Mouse (Mus musculus) gonadal fat pad, adult 2 months (tissue): ENCODE results near the gene Ttc6. TPM values are rescaled to one million over a fixed set of nuclear protein-coding genes. Genes with fewer than 3 reads are reported as not detected.

Experiments
- DNase-seq: peaks from one replicate; pipeline ENCODE4 v3.0.0-alpha.2; 2012; ENCODE audit warnings: low read depth
- polyA plus RNA-seq: library from polyadenylated mRNA; depleted of rRNA; stranded (reverse); fragments of >200 nt; gene quantifications from 2 replicates; pipeline ENCODE4 v1.2.3, GENCODE M21; 2012; rRNA removed

Ttc6 gene
- polyA plus RNA-seq: 0.04 and 0.23 TPM in 2 replicates

DNA sequence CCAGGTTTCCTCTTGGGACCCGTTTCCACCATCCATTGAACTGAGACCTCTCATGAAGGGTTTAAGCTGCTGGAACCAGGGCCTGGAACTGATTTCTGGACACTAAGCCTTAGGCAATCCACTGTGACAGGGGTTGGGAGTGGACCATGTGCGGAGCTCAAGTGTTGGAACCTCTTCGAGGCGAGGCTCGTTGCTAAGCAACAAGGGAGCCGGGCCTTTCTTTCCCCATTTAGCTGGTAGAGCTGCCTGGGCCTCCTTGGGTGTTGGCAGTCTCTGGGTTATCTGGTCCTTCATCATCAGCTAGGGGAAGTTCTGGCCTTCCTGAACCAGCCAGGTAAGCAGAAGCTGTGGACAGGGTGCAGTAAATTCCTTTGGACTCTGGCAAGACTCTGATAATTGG is at the start of gene Ttc6:
Gene Ttc6 (plus strand): TSS at position 205 of the 400 bp plus-strand sequence.
- DNase-seq: no peak

DNA sequence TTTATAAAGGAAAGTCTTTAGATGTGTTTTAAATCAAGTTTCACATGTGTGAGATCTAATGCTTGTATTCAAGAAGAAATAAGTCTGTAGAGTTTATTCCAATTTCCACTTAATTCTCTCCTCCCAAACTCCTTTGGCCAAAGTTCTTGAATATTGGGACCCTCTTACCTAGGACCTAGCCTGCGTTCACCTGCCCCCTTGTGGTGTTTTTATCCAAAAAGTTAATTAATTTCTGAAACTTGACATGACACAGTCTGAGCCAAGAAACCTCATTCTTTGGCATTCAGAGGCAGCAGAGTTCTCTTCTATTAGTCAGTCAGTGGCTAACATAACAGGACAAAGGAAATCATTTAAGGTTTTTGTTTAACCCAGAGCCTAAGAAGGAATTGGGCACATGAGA is 49.4 kb upstream of the Ttc6 start:
- DNase-seq: no peak

DNA sequence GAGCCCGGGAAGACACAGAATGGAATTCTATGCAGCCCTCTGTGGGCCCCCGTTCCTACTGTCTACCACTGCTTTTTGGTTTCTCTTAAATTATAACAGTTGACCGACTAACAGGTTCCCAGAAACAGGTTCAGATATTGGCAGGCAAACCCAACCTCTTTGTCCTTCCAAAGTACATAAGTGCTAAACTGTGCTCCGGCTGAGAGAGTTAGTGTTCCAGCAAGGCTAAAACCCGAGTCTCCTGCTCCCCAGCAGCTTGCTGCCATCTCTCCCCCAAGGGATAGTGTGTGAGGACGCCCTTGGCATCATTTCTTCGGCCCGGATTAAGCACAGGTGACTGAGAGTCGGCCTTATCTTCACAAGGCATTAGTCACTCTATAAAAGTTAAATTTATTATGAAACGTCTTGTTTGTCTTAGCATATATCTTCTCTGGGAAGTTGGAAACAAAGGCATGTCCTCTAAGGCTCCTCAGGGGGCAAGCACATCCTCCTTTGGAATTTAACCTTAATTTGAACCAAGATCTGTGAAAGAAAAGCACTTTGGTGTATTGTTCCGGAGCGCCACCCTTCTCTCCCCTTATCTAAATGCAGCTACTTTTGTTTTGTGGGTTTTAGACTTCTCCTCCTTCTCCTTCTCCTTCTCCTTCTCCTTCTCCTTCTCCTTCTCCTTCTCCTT is 48.1 kb upstream of the Ttc6 start:
- DNase-seq: no peak

DNA sequence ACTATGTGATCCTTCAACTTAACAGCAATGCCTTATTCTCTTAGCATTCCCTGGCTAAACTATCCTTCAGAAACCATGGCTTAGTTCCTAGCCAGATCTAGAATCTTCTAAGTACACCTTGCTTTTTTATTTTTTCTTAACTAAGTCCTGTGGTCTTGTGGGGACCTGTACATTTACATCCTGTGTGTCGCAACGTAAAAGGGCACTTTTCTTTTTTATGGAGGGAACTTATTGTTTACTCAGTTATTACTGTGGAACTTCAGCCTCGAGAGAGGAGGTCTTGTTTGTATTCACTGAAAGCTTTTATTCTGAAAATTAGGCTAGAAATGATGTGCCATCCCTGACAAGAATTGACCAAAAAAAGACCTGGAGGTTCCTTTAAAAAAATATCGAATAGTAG is 35.6 kb upstream of the Ttc6 start:
- no peak for DNase-seq

DNA sequence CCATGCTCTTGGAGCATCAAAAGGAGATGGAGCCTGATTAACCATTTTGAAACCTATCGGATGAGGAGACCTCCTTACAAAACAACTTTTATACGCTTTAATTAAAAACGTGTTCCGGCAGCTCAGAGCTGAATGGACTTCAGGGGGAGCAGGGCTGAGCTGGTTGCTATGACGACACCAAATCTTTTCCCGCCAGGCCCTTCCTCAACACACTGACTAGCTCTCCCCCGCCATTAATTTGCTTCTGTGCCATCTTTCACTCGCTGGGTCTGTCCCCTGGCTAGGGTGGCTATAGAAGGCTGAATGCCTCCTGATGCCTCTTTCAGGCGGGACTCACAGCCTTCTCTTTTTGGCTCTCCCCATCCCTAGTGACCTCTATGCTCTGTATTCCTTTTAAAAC is 33.4 kb upstream of the Ttc6 start:
- DNase-seq: no peak

DNA sequence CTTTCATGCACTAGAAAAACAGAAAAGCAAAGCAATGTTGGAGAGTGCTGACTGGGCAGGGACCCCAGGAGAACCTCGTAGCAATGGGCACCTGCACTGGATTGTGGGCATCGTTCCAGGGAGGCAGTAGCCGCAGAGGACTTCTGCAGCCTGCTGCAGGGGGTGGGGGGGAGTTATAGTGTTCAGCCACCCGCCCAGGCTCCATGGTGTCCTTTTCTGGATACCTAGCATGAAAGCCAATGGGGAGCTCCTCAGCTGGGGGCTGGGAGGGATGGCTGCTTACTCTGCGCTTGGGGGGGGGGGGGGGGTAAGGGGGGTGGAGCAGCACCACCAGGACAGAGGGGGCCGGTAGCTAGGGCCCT is 29.4 kb upstream of the Ttc6 start:
- DNase-seq: no peak

DNA sequence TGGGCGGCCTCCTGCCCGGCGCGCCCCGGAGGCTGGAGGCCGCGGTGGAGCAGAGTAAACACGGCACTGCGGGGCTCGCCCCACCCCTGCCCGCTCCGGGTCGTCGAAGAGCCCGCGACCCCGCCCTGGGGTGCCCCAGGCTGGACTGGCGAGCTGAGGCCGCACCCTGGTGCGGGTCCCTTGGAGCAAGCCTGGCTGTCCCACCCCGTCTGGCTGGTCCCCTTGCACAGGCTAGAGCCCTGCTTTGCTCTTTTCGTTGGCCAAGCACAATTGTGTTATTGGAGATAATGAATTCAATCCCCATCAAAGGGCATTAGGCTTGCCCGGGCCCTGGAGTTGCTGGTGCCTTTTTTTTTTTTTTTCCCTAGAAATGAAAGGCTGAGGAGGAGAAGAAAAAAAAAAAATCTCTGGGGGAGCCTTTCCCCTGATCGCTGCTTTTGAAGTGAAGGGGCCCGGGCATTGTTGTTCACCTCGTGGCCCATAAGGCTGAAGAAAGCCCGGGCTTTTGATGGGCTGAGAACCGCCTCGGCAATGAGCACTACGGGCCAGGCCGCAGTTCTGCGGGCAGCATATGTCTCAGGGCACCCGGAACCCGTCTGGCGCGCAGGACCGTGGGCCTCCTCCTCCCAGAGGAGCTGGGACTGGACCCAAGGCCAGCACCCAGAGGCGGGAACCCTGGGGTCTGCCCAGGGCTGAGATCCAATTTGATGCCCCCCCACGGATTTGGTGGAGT is 28.9 kb upstream of the Ttc6 start:
- no peak for DNase-seq

DNA sequence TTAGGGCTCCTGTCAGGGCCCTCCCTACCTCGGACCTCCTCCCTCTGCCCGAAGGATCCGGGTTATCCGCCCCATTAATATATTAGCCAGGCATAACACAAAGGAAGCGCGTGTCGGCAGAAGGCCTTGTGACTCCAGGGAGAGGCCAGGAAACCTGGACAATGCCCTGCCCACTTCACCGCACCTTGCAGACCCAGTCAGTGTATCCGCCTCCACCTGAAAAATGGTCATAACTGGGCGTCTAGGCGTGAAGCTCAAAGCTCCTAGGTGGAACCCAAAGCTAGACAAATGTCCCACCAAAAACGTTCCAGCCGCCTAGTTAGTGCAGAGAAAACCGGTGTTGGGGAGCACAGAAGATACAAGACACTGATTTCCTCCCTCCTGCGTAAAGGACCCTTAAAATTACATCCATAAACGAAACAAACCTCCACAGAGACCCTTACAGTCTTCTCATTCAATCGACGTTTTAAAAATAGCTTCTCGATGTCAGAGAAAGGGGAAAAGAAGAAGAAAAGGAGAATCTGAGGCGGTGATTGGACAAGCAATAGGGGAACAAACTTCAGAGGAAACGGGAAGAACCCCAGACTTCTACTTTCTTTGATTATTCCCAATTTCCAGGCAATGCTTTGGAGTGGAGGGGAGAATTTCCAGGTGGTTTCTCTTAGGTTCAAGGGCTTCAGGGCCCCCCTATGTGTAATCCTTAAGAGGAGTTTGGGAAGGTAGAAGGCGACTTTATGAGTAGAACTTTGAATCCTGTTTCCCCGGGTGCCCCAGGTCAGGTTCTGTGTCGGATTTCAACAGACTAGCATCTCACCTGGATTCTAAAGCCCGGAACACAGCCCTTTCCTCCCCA is 27.6 kb upstream of the Ttc6 start:
- DNase-seq: no peak

DNA sequence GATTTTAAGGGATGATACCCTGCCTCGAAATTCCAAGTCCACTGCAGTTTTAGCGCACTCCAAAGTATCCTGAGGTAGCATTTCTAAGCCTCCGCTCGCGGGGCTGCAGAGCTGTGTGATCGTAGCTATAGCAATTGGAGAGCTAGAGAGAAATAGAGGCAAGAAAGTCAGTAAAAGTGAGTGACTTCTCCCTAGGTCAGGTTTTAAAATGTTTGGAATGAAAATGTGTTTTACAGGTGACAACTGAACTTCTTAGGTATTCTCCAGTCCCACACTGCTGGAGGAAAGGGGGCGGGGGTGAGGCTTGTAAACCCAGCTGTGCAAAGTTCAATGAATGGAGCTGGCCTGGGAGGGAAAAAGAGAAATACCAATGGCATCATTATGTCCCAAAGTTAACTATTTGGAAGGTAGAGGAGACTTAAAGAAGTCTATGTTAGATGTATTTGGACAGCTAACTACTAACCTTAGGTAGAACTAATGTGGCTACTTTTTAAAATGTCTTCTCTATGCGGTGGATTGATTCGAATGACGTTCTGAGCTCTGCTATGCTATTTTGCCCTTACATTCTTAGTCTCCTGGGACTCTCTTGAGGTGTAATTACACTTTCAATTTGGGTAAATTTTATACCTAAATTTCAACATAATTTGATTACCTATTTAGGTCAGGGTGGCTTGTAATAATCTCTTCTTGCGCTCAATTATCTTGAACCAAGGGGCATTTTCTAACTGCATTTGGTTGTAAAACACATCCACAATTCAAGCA is 26.8 kb upstream of the Ttc6 start:
- no peak for DNase-seq

DNA sequence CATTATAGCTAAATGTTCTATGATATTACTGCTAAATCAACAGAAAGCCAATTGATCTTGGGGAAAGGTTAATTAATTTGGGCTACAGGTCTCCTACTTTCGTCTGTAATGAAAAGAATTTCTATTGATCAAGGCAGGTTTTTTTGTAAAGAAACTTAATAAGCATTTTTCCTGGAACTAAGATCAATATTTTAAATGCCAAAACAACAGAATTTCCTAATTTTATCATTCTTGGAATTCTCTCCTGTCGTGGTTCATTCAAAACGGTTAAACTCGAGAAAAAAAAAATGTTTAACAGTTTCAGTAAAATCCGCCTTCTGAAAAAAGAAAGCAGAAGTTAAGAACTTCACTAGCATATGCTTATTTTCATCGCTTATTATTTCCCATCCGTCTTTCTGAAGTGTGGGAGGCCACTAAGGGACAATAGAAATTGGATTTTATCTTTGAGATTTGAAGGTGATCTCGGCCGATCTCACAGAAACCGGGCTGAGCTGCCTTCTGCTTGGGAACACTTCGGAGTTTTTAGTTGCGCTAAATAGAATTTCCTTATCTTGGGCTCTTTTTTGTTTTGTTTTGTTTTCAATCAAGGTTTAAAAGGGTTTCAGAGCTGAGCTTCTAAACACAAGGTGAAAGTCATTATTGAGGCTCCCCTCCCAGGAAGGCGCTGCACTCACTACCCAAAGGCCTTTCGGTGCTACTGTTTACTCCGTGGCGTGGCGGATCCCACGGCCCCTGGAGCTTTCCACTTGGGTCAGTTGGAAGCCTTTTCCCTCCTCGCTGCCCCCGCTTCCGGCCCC is 25.9 kb upstream of the Ttc6 start:
- DNase-seq: no peak

DNA sequence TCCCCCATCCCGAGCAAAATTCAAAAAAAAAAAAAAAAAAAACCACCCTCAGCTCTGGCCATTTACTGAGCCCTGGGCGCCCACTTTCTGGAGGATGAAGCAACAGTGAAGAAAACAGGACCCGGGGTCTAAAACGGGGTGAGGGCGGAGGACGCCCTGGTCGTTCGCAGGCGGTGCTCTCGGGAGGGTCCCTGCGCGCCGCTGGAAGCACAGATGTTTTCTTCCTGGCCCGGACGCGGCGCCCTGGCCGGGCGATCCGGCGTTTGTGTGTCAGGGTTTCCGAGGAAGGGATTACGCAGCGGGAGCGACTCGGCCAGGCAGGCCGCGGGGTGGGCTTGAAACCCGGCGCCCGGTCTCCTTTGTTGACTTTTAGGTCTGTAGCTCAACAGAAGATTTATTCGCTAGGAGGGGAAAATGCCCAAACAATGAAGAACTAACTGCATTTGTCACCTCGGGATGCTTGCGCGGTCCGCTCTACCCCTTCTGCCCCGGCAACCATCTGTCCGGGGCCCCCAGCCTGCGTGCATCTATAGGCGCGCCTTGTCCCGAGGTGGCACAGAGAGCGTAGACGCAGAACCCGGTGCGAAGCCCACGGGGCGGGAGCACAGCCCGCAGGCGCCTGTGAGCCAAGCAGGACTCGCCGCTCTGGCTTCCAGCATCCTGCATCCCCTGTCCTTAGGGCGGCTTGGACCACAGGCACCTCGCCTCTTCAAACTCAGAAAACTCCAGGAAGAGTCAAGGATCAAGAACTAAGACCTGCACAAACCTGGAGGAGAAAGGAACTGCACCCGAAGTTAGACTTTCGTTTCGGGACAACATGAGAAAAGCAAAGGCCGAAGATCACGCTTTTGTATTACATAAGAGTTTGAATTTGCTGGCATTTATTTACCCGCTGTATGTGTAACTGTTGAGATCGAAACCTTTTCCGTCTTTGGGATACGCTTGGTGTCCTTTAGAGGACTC is 25.0 kb upstream of the Ttc6 start:
- DNase-seq: no peak

DNA sequence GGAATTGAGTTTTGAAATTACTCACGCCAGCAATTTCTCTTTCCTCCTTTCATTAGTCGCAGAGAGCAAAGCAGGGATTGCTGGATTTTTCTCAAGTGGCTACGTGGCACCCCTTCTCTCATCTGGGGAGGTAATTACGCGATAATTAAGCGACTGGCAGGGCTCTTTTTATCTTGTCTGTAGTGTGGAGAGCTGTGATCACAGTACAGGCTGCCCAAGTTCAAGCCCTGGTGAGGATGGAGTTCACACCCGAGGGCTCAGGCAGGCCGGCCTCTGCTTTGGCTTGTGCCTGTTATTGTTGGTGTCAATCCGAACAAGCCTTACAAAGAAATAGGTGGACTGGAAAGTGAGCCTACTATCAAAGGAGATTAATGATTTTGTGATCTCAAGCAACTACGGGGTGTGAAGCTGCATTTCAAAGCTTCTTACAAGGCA is 24.3 kb upstream of the Ttc6 start:
- no peak for DNase-seq

DNA sequence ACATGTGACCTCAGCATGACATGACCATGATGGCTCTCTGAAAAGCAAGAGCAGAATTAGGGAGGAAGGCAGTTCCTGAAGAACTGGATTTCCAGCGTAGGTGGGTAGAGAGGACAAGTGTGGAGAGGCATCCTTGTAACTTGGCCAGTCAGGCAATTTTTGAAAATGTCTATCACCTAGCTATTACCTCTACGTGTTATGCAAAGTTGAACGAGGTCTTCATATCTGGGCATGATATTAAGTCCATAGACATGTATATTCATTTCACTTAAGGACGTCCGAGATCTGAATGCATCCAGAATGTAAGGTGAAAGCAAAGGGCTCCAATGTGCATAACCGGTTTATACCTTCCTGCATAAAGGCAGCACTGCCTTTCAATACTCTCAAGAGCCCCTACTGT is 22.8 kb upstream of the Ttc6 start:
- DNase-seq: no peak

DNA sequence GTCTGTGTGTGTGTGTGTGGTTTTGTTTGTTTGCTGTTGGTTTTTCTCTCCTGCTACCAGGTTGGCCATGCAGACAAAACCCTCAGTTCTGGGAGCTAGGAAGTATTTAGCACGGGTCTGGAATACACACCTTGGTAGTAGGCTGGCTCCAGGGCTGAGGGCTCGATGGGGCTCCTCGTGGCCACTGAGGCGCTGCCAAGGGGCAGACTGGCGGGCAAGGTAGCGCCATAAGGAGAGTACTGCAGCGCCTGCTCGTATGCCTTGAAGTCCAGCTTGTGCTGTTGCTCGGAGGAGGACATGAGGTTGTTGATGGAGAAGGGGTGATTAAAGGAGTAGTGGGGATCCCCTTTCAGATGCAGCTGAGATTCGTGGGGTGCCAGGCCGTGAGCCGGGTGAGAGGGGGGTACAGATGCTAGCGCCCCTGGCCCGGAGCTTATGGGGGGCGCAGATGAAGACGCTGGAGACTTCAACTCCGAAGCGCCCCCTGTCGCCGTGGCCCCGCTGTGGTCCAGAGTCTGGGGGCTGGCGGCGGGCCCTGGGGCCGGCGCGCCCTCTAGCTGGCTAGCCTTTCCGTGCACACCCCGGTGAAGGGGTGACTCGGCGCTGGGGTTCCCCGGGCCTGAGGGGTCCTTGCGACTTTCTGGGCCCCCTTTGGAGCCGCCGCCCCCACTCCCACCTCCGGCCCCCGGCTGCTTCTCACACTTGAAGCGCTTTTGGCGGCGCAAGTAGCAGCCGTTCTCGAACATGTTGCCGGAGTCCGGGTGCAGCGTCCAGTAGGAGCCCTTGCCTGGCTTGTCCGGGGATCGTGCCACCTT is 21.8 kb upstream of the Ttc6 start:
- no peak for DNase-seq

DNA sequence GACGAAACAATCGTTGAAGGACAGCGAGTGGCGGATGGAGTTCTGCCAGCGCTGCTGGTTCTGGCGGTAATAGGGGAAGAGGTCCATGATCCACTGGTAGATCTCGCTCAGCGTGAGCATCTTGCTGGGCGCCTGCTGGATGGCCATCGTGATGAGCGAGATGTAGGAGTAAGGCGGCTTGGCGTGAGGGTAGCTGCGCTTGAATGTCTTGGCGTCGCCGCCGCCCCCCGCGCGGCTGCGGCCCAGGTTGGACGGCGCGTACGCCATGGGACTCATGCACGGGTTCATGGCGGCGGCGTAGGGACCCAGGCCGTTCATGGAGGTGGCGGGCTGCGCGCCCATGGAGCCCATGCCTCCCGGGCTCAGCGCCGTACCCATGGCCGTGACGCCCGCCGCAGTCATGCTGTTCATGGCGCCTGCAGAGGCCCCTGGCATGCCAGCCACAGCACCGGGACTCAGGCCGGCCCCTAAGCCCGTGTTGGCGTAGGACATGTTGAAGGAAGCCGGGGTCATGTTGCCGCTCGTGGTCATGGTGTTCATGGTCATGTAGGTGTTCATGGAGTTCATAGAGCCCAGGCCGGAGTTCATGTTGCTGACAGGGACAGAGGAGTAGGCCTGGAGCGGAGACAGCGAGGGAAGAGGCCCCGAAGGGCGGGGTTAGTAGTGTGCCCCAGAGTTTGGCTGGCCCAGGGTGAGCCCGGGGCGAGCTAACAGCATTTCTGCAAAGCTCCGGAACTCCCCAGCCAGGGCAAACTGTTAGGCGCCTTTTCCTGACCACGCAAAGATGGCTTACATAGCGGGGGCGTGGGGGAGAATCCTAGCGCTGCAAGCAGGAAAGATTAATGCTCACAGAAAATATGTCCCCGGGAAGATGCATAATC is 20.9 kb upstream of the Ttc6 start:
- DNase-seq: no peak

DNA sequence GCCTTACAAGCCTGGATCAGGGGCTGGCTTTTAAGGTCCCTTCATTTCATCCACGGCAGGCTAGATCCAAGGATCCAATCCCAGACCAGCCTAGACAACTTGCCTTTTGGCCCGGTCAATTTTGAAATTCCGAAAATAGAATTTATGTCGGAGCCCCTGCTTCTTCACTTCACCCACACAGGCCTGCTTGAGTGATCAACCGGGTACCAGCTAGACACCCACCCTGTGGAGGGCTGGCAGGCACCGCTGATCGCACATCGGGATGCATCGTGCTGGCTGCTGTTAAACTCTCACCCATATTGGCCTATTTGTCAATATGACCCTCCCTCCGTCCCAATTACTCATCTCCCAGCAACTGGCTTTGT is 20.3 kb upstream of the Ttc6 start:
- no peak for DNase-seq

DNA sequence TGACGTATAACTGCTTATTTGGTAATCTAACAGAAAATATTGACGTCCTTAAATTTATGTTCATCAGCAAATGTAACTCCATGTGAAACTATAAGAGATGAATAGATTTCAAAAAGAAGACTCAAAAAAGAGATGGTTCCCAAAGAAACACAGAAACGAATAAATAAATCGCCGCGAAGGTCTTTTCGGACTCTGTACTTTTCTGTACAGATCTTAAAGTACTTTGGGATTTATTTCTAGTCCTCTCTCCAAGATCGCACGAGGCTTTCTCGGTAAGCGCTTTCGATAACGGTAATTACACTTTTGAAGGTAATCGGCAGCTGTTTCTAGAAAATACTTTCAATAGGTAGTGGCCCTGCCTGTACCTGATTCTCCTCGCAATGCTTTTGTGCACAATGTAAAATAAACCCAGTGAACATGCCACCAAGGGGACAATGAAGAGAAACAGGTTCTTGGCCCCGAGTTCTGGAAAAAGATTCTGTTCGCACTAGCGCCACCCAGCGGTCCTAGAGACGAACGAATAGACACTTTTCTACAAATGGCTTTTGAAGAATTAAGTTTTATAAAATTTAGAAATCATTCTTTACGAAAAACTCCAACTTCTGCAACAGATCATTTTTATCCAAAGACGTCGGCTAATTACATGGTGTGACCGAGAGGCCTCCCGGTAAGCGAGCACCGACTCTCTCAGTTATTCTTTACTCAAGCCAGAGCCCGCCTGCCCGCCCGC is 19.1 kb upstream of the Ttc6 start:
- no peak for DNase-seq
